Mouse (Mus musculus) neural tube, embryonic 14.5 days (tissue): ENCODE data around the gene Sccpdh. TPM values are rescaled to one million over a fixed set of nuclear protein-coding genes. Genes with fewer than 3 reads are reported as not detected.

ENCODE experiments used
- ATAC-seq: fragments of 200-750 bp; cut with Nextera tagmentation; 2 replicates; pipeline ENCODE4 v1.8.0; 2017; ENCODE audit warnings: low read depth, mild to moderate bottlenecking, moderate TSS enrichment, moderate library complexity
- H3K27ac ChIP-seq: fragments of 300-500 bp; sonication (generic); 2 replicates; pipeline ENCODE4 v1.5.1; 2014; ENCODE audit warnings: low read depth, mild to moderate bottlenecking, control low read depth, low read length, moderate library complexity, mixed read lengths
- H3K27me3 ChIP-seq: fragments of 300-500 bp; sonication (generic); 2 replicates; pipeline ENCODE4 v1.6.1; 2014; ENCODE audit warnings: low read length; ENCODE audit not compliant: control insufficient read depth, insufficient read depth
- H3K36me3 ChIP-seq: fragments of 300-500 bp; sonication (generic); 2 replicates; pipeline ENCODE4 v1.6.1; 2014; ENCODE audit warnings: low read length, mixed read lengths; ENCODE audit not compliant: control insufficient read depth, insufficient read depth
- H3K4me1 ChIP-seq: fragments of 300-500 bp; sonication (generic); 2 replicates; pipeline ENCODE4 v1.6.1; 2014; ENCODE audit warnings: low read length; ENCODE audit not compliant: control insufficient read depth, insufficient read depth
- H3K4me2 ChIP-seq: fragments of 300-500 bp; sonication (generic); 2 replicates; pipeline ENCODE4 v1.6.1; 2014; ENCODE audit warnings: mild to moderate bottlenecking, low read depth, low read length, control low read depth
- H3K4me3 ChIP-seq: fragments of 300-500 bp; sonication (generic); 2 replicates; pipeline ENCODE4 v1.5.1; 2014; ENCODE audit warnings: low read depth, low read length, control low read depth, mixed read lengths
- H3K9ac ChIP-seq: fragments of 300-500 bp; sonication (generic); replicated peaks from 2 replicates; pipeline ENCODE4 v1.6.1; 2014; ENCODE audit warnings: low read depth, mild to moderate bottlenecking, control low read depth, low read length, mixed read lengths
- H3K9me3 ChIP-seq: fragments of 300-500 bp; sonication (generic); 2 replicates; pipeline ENCODE4 v1.6.1; 2016; ENCODE audit warnings: low read length; ENCODE audit not compliant: control insufficient read depth
- WGBS: fragments of 180-500 bp; shearing (Covaris S2); extraction: QIAGEN DNeasy Blood & Tissue Kit; methylation state at CpG from one replicate; pipeline ENCODE4 v1.1.7; 2014; 5-methylcytosine and 5-hydroxymethylcytosine counted together
- polyA plus RNA-seq: library from polyadenylated mRNA; unstranded; fragments of >200 nt; fragmentation: Nextera tagmentation; extraction: Ambion mirVana; gene quantifications from 2 replicates; pipeline ENCODE4 v1.2.1, GENCODE M21; 2014

The Sccpdh gene
- polyA plus RNA-seq = 184 and 186 TPM in 2 replicates

- Histone ChIP-seq H3K27ac (peak within 1 kb of the TSS; percentile 83), H3K36me3 (peaks cover 8% of the 10 kb centered on the region; the same call in 1 of the 2 replicates), H3K9ac (peak within 1 kb of the TSS; percentile 86), H3K4me3 (peak within 1 kb of the TSS; percentile 88), H3K4me1 (peaks cover 8% of the 10 kb centered on the region), H3K4me2 (peak within 1 kb of the TSS; percentile 72), H3K9me3 (no peaks in the 10 kb centered on the region), H3K27me3 (no peaks in the 10 kb centered on the region)
- ATAC-seq = peak; percentile 98
- under 1% methylated on average over 82 of the region's 84 CpGs for WGBS
Measured at GRCm38 (mm10) chr1:179668013-179668805, at the start of gene Sccpdh. Gene Sccpdh (plus strand): TSS chr1:179668210.

- Histone ChIP-seq H3K4me1 (peaks cover 3% of the 10 kb centered on the region; the same call in 1 of the 2 replicates), H3K4me3 (no peak overlapping the region), H3K9ac (no peak overlapping the region), H3K27ac (no peak overlapping the region), H3K4me2 (no peak overlapping the region), H3K36me3 (peaks cover 7% of the 10 kb centered on the region; the same call in 1 of the 2 replicates), H3K9me3 (no peaks in the 10 kb centered on the region), H3K27me3 (no peaks in the 10 kb centered on the region)
- WGBS = 92% methylated on average over 12 of the region's 12 CpGs
- ATAC-seq = no peak
Measured at GRCm38 (mm10) chr1:179622665-179623064, 45.3 kb upstream of the Sccpdh start.

GRCm38 (mm10) chr1:179623657-179624056 lies 44.4 kb upstream of the Sccpdh start:
- no peak overlapping the region for H3K9ac ChIP-seq
- peaks cover 7% of the 10 kb centered on the region; the same call in 1 of the 2 replicates for H3K36me3 ChIP-seq
- no peaks in the 10 kb centered on the region for H3K4me1 ChIP-seq
- ATAC-seq = no peak
- H3K27me3 ChIP-seq = no peaks in the 10 kb centered on the region
- H3K27ac ChIP-seq = no peak overlapping the region
- H3K4me2 ChIP-seq = no peak overlapping the region
- no peak overlapping the region for H3K4me3 ChIP-seq
- no peaks in the 10 kb centered on the region for H3K9me3 ChIP-seq
- WGBS = 68% methylated on average over 4 of the region's 4 CpGs

- Histone ChIP-seq H3K9me3 (no peaks in the 10 kb centered on the region), H3K4me2 (no peak overlapping the region), H3K27me3 (no peaks in the 10 kb centered on the region), H3K4me3 (no peak overlapping the region), H3K27ac (no peak overlapping the region), H3K36me3 (peaks cover 7% of the 10 kb centered on the region; the same call in 1 of the 2 replicates), H3K4me1 (no peaks in the 10 kb centered on the region), H3K9ac (no peak overlapping the region)
- WGBS = 69% methylated on average over 4 of the region's 4 CpGs
- no peak for ATAC-seq
Measured at GRCm38 (mm10) chr1:179624354-179624753, 43.7 kb upstream of the Sccpdh start.

- H3K9ac ChIP-seq = no peak overlapping the region
- no peak overlapping the region for H3K27ac ChIP-seq
- WGBS = 88% methylated on average over 4 of the region's 4 CpGs
- H3K9me3 ChIP-seq = no peaks in the 10 kb centered on the region
- no peaks in the 10 kb centered on the region for H3K4me1 ChIP-seq
- no peaks in the 10 kb centered on the region for H3K27me3 ChIP-seq
- H3K4me3 ChIP-seq = no peak overlapping the region
- H3K36me3 ChIP-seq = peaks cover 7% of the 10 kb centered on the region; the same call in 1 of the 2 replicates
- no peak for ATAC-seq
- no peak overlapping the region for H3K4me2 ChIP-seq
Measured at GRCm38 (mm10) chr1:179627855-179628254, 40.2 kb upstream of the Sccpdh start.

GRCm38 (mm10) chr1:179628438-179629106 lies 39.4 kb upstream of the Sccpdh start:
- Histone ChIP-seq H3K36me3 (peaks cover 7% of the 10 kb centered on the region; the same call in 1 of the 2 replicates), H3K4me3 (no peak overlapping the region), H3K27ac (no peak overlapping the region), H3K4me2 (no peak overlapping the region), H3K9me3 (no peaks in the 10 kb centered on the region), H3K27me3 (no peaks in the 10 kb centered on the region), H3K9ac (no peak overlapping the region), H3K4me1 (no peaks in the 10 kb centered on the region)
- ATAC-seq = no peak
- 68% methylated on average over 8 of the region's 8 CpGs for WGBS

- no peak for ATAC-seq
- peaks cover 7% of the 10 kb centered on the region; the same call in 1 of the 2 replicates for H3K36me3 ChIP-seq
- H3K27ac ChIP-seq = no peak overlapping the region
- 81% methylated on average over 5 of the region's 5 CpGs for WGBS
- H3K4me2 ChIP-seq = no peak overlapping the region
- no peak overlapping the region for H3K4me3 ChIP-seq
- no peak overlapping the region for H3K9ac ChIP-seq
- no peaks in the 10 kb centered on the region for H3K9me3 ChIP-seq
- H3K27me3 ChIP-seq = no peaks in the 10 kb centered on the region
- no peaks in the 10 kb centered on the region for H3K4me1 ChIP-seq
Measured at GRCm38 (mm10) chr1:179629276-179629675, 38.7 kb upstream of the Sccpdh start.

GRCm38 (mm10) chr1:179632746-179633413 lies 35.1 kb upstream of the Sccpdh start:
- no peak for ATAC-seq

More at GRCm38 (mm10) chr1:179632746-179633413, 35.1 kb upstream of the Sccpdh start:
- no peak overlapping the region for H3K4me3 ChIP-seq
- no peaks in the 10 kb centered on the region for H3K27me3 ChIP-seq
- H3K9me3 ChIP-seq = no peaks in the 10 kb centered on the region
- no peaks in the 10 kb centered on the region for H3K4me1 ChIP-seq
- H3K36me3 ChIP-seq = no peaks in the 10 kb centered on the region
- no peak overlapping the region for H3K9ac ChIP-seq
- no peak overlapping the region for H3K27ac ChIP-seq
- no peak overlapping the region for H3K4me2 ChIP-seq
- WGBS = 83% methylated on average over 11 of the region's 11 CpGs
